Comparison of ENCODE assay signal across 15 mouse cellular contexts in the genomic region with DNA sequence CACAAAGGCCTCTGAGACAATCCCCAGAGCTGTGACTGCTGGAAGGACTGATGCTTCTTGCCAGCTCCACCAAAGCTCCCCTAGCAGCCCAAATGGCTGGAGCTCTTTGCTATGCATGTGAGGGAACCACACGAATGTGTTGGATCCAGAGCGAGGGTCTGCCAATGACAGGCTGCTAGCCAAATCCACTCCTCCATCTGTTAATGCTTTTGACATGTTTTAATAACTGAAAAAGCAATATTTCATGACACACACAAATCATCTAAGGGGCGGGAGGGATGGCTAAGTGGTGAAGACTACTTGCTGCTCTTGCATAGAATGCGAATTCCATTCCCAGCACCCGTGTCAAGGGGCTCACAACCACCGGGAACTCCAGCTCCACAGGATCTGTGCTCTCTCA.
"Had no signal": no experiment of that assay in that cellular context is flagged by ENCODE, and none has a peak within 500 bp of the region (broad histone marks: within the 10 kb centered on the region; RNA-seq: fewer than 3 reads in every experiment).

No protein-coding gene starts in this region.

- H3K27ac ChIP-seq: lung, embryonic 15.5 days; macrophage; midbrain, embryonic 13.5 days; midbrain, embryonic 15.5 days; neural tube, embryonic 12.5 days; stomach, embryonic 15.5 days; stomach, postnatal 0 days had no signal

- DNase-seq: lung, adult 2 months; lung, postnatal 14 days; lung, postnatal 36 days; right cerebral cortex, postnatal 14 days; thymus, adult 2 months; thymus, postnatal 25 days; thymus, postnatal 4 days had no signal

- H3K4me3 ChIP-seq: lung, embryonic 15.5 days; megakaryocyte, embryonic 14.5 days; midbrain, embryonic 13.5 days; midbrain, embryonic 15.5 days; neural tube, embryonic 12.5 days; stomach, embryonic 15.5 days had no signal
